Mouse (Mus musculus): Measurements from ENCODE around the gene H2-Ke6.
A peak's percentile ranks its signal among the peaks of the same experiment; 100 is the strongest.

The H2-Ke6 gene

DNA sequence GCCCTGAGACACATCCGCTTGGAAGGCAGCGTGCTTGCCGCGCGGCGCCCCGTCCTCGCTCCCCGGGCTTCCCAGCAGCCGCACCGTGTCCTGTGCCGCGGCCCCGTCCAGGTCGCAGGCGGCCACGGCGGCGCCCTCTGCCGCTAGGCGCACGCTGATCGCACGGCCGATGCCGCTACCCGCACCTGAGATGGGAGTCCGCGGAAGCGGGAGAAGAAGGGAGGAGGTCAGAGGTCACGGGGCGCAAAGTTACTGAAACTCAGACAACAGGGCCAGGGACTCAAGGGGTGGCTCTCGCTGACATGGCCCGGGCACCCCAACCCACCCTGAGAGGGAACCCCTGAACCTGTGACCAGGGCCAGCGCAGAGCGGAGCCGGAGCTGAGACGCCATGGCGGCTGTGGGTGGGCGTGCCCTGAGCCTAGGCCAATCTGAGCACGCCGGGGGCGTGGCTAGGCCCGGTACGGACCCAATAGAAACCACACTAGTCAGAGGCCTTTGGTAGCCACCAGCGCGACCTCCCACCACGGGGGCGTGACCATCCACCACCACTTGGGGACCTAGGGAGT is at the start of gene H2-Ke6:
TSS of gene H2-Ke6 (minus strand) at position 405 of the 568 bp plus-strand sequence.
- DNase-seq (ENCODE audit: low read depth): peak; percentile 84

DNA sequence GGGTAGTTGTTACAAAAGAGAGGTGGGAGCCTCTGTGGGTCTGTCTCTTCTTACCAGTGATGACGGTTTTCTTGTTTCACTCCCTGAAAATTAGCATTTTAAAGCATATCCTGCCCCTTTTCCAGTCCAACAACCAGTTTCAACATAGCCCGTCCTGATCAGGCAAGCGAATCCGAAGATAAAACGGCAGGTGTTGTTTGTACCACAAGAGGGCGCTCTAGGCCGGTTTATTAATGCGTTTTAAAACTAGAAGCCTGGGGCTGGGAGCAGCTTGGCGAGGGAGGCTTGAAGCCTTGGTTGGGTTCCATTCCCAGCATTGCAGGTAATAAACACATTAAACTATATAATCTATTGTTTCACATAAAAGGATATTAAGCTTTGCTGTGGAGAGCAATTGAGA is 49.7 kb upstream of the H2-Ke6 start:
- peak; percentile 51 for DNase-seq (ENCODE audit: low read depth)

DNA sequence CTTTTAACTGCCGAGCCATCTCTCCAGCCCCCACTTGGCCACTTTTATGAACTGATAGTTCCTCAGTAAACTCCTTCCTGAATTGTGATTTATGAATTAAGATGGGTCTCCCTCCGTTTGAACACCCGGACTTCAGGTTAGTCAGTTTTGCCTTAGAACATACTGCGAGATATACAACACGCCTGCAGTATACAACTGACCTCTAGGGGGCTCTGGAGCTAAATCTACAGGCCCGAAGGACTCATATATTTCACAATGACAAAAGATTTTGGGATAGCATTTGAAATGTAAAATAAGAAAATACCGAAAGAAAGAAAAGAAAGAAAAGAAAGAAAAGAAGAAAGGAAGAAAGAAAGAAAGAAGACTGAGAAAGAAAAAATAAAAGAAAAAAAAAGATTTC is 47.4 kb upstream of the H2-Ke6 start:
- peak; percentile 24 for DNase-seq (ENCODE audit: low read depth)

DNA sequence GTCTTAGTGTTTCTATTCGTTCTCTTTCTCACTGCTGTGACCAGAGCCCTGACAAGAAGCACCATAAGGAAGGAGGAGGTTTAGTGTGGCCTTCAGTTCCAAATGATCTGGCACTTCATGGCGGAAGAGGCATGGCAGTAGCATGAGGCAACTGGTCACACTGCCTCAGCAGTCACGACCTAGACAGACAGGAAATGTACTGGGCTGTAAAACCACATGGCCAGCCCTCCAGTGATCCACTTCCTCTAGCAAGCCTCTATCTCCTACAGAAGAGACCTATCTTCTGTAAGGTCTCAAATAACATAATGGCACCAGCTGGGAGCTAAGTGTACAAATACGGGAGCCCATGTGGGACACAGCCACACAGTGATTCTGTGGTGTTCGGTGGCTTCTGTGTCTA is 44.2 kb upstream of the H2-Ke6 start:
- no peak for DNase-seq (ENCODE audit: low read depth)

DNA sequence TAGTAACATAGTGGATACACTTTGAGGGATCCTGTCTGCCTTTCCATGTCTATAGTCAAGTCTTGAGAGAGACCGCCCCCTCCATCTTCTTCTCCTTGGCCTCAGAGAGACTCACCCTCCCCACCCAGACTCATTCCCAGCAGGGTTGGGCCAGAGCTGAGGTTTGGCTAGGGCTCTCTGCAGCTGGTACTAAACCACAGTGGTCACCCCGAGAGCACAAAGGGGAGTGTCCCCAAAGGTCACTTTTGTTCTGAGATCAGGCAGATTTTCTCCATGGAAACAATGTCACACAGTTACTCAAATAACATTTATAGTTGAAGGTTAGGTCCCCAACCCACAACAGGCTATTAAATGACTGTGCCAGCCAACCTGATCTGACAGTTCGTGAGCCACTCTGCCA is 41.0 kb upstream of the H2-Ke6 start:
- peak; percentile 40 for DNase-seq (ENCODE audit: low read depth)

DNA sequence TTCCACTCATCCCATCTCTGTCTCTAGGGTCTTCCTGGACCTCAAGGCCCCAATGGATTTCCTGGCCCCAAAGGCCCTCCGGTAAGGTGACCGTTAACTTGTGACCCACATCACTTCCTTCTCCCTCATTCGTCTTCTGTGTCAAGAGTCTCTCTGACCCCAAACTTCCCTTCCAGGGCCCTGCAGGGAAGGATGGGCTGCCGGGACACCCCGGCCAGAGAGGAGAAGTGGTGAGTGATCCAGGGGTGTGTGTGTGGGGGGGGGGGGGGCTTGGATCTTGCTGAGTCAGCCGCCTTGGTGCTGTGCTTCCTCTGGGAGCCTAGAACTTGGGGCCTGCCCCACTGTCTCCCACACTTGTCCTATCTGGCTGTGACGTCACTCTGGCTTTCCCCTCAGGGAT is 29.4 kb upstream of the H2-Ke6 start:
- DNase-seq (ENCODE audit: low read depth): no peak

DNA sequence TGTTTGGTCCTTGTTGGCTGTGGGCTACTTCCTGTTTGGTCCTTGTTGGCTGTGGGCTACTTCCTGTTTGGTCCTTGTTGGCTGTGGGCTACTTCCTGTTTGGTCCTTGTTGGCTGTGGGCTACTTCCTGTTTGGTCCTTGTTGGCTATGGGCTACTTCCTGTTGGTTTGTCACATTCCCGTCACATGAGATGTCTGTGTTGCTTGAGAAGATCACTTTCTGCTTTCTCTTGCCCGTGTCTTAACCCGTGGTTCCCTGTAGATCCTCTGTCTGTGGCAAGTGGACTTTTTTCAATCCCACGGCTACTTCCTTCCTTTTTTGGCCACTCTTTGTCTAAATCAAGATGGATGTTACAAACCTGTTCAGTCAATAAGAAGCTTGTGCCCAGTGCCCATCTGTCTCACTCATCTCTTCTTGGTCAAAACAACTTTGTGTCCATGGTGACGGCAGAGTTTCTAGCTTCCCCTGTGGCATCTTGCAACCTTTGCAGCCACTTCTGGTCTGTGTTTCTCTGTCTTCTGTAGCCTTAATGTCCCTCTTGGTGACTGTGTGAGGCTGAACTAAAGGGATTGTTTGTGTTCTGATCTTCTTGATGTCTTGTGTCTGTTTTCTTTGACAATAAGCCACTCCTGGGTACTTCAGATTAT is 19.7 kb upstream of the H2-Ke6 start:
- no peak for DNase-seq (ENCODE audit: low read depth)

DNA sequence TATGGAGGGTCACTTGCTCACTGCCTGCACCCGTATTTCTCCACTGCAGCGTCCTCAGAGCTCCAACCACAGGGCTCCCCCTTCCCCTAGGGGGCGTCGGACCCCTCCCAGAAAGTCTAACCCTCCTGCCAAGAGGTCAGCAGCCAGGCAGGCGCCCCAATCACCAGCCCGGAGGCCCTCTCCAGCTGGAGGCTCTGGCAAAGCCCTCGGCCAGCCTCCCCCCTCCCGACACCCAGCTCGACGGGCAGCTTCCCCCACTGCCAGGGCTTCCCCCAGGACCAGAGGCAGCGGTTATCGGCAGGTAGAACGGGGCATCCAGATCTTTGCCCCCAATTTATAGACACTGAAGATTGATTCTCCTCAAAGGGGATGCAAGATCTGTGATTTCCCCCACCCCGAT is 18.1 kb upstream of the H2-Ke6 start:
- DNase-seq (ENCODE audit: low read depth): no peak

DNA sequence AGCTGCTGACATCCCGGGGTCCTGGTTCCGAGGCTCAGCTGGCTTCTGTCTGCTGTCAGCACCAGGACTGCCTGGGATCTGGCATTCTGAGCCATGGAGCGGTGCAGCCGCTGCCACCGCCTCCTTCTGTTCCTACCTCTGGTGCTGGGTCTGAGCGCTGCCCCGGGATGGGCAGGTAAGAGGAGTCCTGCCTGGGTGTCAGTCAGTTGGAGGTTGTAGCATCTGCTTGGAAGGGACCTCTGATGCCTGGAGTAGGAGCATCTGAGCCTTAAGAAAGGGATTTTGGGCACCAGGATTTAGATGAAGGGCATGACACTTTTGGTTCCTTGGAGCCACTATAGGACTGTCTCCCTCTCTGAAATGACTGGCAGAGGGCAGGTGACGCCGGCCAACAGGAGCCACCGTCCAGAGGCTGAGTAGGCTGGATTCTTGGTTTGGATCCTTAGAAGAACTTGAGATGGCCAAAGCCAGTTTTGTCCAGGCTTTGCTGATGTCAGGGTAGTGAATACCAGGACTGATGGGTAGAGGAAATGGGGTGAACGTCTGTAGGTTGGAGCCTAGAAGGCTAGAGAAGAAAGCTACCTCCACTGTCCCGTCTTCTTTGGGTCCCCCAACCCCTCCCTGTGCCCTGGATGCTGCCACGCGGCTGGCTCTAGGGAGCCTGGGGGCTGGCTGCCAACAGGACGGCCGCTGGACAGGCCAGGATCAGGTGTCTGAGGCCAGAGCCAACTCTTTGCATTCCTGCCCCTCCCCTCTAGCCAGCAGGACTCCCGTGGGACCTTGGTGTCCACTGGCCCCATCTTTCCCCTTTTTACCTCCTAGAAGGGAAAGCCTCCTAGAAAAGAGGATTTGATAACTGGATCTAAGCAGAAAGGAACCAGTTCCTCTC is 11.9 kb upstream of the H2-Ke6 start:
- DNase-seq (ENCODE audit: low read depth): no peak

DNA sequence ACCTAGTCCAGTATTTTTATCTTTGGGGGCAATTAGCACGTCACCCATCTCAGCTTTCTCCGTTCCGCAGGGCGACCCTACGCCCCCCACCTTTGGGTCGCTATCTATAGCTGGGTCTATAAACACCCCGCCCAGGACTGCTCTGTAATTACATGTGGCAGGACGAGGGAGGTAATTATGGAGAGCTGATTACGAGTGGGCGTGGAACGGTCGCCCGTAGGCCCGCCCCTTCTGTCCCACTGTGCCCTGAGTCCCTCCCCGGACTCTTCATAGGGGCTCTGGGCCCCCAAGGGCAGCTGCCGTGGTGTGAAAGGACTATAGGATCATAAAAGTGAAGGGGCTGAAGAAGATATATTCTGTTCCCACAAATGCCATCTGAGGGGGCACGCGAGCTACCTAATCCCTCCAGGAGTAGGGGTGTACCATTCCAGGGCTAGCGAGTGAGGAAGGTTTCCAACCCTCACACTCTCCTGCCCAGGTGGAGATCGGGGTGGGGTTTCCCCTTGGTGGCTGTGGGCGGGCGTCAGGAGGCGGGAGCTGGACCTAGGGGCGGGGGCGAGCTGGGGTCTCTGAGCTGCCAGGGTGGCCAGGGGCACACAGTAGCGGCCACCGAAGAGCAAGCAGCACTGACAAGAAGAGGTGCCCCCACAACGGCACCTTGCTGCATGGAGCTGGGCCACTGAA is 11.2 kb upstream of the H2-Ke6 start, which contains the start of gene Col11a2:
TSS of gene Col11a2 (plus strand) at position 560 of the 684 bp plus-strand sequence.
- no peak for DNase-seq (ENCODE audit: low read depth)

DNA sequence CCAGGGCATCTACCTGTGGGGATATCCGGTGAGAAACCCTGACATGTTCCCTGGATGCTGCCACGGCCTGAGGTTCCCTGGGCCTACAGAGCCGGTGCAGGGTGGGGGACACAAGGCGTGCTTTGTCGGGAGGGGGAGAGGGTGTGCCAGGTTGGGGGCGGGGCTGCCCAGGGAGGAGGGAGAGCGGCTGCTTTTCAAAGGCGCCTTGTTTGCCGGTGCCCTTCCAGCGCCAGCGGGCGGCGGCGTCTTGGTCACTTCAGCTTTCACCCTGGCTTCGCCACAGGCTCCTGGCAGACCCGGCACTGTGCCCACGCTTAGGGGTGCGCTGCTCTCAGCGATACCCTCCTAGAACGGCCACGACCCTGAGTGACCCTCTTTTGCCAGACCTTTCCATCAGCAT is 10.6 kb upstream of the H2-Ke6 start:
- DNase-seq (ENCODE audit: low read depth): no peak

DNA sequence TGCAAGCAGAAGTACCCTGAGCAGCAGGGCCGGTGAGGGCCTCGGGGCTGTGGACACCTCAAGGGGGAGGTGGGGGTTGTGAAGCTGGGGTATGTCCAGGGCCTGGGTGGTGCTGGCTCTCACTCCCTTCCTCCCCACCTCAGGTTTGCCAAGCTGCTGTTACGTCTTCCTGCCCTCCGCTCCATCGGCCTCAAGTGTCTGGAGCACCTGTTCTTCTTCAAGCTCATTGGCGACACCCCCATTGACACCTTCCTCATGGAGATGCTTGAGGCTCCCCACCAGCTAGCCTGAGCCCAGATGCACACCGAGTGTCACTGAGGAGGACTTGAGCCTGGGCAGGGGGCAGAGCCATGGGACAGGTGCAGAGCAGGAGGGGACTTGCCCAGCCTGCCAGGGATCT is 9.4 kb upstream of the H2-Ke6 start:
- DNase-seq (ENCODE audit: low read depth): no peak

DNA sequence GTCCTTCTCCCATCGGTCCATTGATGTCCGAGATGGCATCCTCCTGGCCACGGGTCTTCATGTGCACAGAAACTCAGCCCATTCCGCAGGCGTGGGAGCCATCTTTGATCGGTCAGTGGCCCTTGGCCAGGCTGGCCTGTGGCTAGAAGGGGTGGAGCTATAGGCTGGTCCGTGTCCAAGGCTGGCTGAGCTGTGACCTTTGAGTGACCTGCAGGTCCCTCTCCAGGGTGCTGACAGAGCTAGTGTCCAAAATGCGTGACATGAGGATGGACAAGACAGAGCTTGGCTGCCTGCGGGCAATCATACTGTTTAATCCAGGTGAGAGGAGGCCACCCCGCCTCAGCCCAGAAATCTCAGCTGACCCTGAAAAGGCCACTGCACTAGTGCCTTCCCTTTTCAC is 8.8 kb upstream of the H2-Ke6 start:
- no peak for DNase-seq (ENCODE audit: low read depth)

DNA sequence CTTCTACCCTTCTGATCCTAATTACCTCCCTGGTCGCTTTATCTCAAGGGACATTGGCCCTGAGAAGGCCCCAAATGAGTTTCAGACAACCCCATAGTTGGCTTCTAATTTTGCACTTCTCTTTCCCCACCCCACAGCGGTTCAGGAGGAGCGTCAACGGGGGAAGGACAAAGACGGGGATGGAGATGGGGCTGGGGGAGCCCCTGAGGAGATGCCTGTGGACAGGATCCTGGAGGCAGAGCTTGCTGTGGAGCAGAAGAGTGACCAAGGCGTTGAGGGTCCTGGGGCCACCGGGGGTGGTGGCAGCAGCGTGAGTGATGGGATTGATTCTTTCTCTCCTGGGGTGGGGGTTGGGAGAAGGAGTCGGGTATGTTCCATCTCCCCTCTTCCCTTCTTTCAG is 7.7 kb upstream of the H2-Ke6 start:
- no peak for DNase-seq (ENCODE audit: low read depth)

DNA sequence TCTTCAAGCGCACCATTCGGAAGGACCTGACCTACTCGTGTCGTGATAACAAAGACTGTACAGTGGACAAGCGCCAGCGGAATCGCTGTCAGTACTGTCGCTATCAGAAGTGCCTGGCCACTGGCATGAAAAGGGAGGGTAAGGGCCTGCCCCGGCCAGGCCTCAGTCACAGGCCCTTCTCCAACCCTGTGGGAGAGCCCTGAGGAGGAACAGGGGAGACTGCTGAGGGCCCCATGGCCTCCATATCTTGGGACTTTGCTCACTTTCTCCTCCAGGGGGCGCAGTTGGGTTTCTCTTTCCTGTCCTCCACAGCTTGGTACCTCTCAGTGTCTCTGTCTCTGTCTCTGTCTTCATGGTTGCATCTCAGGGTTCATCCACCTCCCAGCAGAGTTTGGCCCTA is 6.2 kb upstream of the H2-Ke6 start:
- DNase-seq (ENCODE audit: low read depth): no peak

DNA sequence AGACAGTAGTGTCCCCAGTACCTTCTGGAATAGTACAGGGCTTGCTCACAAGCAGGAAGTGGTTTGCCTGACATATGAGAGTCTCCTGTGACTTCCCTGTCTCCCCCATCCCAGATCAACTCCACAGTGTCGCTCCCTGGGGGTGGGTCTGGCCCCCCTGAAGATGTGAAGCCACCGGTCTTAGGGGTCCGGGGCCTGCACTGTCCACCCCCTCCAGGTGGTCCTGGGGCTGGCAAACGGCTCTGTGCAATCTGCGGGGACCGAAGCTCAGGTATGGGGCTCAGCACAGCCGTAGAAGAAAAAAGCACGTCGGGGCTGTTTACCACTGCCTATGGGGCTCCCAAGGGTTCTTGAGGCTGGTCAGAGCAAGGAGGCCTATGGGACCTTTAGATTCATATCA is 5.6 kb upstream of the H2-Ke6 start:
- no peak for DNase-seq (ENCODE audit: low read depth)

DNA sequence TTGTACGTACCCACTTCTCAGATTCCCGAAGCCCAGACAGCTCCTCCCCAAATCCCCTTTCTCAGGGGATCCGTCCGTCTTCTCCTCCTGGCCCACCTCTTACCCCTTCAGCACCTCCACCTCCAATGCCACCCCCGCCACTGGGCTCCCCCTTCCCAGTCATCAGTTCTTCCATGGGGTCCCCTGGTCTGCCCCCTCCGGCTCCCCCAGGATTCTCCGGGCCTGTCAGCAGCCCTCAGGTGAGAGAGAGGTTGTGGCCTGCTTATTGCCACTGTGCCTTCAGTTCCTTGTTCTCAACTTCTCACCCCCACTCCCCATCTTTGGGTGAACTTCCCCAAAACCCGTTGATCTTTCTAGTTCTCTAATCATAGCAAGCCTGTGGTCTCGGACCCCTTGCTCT is 4.9 kb upstream of the H2-Ke6 start:
- DNase-seq (ENCODE audit: low read depth): no peak

DNA sequence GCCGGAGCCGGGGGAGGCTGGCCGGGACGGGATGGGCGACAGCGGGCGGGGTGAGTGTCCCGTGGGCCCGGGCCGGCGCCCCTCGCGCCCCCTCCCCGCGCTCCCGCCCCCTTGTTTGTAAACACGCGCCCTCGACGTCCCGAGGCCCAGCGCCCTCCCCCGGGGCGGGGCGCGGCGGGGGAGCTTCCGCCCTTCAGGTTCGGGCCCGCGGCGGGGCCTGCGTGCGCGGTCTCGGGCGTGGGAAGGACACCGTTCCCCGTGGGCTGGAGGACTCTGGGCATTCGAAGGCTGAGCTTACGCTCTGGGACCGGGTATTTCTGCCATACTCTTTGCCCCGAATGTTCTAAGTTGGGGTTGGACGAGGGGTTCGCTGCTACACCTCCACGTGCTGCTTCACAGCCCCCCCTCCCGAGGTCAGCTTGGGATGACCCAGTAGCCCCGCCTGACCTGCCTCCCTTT is 4.3 kb upstream of the H2-Ke6 start:
- no peak for DNase-seq (ENCODE audit: low read depth)

DNA sequence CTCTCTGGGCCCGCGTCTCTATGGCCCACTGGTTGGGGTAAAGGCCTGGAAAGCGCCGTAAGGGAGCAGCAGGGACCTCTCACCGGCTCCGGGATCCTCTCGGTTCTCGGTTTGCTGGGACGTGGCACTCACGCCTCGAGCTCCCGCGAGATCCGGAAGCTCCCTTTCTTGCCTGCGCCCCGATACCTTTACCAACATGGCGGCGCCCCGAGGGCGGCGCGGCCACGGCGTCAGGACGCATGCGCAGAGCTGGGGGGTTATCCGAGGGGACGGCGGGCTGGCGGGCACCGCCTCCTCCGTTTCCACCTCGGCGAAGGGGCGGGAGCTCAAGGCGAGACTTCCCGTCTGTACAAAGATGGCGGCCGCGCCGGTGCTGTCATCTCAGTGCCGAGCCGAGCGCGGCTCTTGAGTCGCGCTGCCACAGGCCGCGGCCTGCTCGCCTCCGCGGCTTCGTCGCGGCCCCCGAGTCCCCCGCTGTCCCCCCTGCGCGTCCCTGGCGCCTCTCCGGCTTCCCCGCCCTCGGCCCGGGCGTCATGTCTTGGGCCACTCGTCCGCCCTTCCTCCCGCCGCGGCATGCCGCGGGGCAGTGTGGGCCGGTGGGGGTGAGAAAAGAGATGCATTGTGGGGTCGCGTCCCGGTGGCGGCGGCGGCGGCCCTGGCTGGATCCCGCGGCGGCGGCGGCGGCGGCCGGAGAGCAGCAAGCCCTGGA is 3.8 kb upstream of the H2-Ke6 start, which contains the start of the genes Slc39a7 and Rxrb:
TSS of gene Slc39a7 (minus strand) at position 218 of the 709 bp plus-strand sequence.
TSS of gene Rxrb (plus strand) at position 348 of the 709 bp plus-strand sequence.
- DNase-seq (ENCODE audit: low read depth): peak; percentile 96

DNA sequence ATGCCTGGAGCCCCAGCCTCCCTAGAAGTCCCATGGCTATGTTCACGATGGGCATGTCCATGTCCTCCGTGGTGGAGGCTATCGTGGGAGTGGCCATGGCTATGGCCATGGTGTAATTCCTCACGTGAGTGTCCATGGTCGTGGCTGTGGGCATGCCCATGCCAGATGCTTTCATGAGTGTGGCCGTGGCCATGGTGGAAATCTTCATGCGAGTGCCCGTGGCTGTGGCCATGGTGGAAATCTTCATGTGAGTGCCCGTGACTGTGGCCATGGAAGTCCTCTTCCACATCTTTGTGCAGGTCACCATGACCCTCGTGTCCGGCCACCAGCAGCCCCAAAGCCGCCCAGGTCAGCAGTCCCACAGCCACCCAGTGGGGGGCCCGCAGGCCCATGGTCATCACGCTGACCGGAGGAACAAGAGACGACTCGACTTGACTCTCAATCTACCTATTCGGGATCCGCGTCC is 3.0 kb upstream of the H2-Ke6 start:
- no peak for DNase-seq (ENCODE audit: low read depth)

DNA sequence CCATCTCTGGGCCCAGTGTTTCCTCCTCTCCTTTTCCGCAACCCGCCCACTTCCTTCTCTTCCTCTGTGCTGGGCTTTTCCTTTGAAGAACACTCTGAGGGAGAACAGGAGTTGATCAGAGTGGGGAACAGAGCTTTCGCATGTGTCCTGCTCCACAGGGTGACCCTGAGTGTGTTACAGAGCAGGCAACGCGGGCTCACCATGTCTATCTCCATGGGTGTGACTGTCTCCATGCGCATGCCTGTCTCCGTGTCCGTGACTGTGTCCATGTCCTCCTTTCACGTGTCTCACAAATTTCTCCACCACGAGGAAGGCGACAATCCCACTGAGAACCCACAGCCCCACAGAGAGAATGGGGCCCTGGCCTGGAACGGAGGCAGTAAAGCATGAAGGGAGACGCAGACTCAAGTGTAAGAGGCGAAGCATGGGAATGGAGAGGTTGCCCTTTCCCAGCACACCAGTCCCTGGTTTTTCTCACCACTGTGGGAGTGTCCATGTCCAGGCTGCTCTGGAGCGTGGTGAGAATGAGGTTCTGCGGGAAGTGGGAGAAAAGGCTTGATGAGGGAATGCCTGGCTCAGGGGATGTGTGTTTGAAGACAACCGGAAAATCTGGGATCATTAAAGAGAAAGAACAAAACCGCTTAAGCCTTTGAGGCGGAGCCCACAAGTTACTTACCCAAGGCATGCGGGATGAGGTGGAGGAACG is 2.2 kb upstream of the H2-Ke6 start:
- no peak for DNase-seq (ENCODE audit: low read depth)

Measured in fibroblast of lung, adult 2 months (primary cell).